Mouse (Mus musculus) spleen, adult 10 weeks (tissue): ENCODE measurements around the gene Mcoln1. TPM values are rescaled to one million over a fixed set of nuclear protein-coding genes. Genes with fewer than 3 reads are reported as not detected.

Experiments
- polyA plus RNA-seq: library from polyadenylated mRNA; stranded (reverse); fragments of 350-450 nt; fragmentation: Illumina TruSeq; extraction: RNeasy Lipid Tissue Mini Kit (QIAGEN cat#74804); gene quantifications from one replicate; pipeline ENCODE4 v1.2.3, GENCODE M21; 2015; ENCODE audit warnings: low replicate concordance; ENCODE audit not compliant: insufficient read depth

The Mcoln1 gene
- 78.9 TPM for polyA plus RNA-seq

DNA sequence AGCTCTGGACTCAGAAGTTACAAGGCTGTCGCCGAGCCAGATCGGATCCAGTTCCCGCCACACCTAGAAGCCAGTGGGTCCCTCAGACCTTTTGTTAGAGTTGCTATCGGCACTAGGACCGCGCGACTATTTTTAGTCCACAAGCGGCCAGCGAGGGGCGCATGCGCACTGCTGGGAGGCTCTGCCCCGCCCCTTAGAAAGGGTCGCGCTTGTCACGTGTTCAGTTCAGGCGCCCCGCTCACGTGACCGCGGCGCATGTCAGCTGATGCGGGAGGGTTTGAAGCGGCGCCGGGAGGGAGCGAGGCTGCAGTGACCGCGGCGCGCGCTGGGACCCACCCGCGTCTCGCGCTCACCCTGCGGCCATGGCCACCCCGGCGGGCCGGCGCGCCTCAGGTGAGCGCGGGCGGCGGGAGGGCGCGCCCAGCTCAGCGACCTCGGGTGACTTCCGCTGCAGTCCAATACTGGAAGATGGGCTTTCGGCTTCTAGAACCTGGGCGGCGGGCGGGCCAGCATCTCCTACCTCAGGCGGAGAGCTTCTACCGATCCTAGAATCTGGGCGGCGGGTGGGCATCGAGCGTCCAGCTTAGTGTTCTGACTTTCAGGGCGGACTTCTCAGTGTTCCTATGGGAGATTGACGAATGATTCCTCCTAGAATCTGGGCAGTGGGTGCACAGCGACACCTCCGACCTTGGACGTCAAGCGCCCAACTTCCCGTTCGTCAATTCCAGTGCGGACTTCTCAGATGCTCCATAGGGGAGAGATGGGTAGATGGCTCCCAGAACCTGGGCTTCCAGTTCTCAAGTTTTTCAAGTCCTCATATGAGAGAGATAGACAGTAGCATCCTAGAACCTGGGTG, at the start of gene Mcoln1:
Gene Mcoln1 (plus strand): TSS at position 223 of the 856 bp plus-strand sequence.

DNA sequence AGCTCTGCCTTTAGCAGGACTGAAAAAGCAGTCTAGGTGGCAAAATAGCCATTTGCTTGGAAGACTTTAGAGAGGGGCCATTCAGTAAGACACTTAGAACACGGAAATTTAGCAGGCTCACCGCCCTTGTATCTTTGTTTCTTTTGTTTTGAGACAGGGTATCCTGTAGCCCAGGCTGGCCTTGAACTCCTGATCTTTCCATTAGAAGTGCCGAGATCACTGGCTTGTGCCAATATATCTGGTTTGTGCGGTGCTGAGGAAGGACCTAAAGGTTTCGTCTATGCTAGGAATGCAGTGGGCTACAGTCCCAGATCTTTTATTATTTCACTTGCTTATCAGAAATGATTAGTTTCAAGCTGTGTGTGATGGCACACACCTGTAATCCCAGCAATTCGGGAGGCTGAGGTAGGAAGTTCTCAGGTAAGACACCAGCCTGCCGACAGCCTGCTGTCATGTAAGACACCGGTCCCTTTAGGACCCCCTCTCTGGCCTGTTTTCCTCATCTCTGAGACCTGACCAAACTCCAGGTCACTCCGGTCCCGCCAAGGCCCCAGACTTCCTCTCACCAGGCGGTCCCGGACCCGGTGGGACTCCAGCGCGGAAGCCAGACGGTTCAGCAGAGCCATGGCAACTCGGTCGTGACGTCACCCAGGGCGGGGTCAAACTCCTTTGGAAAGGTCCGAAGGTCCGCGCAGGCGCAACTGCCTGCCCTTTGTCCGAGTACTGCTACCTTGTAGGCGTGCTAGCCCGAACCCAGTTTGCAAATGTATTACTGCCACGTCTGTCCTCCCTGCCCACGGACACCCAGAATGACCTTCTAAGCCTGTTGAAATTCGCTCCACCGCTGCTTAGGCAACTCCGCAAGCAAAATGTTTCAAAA, 33.0 kb upstream of the Mcoln1 start, which contains the start of gene Pex11g:
Gene Pex11g (minus strand): TSS at position 675 of the 880 bp plus-strand sequence.

DNA sequence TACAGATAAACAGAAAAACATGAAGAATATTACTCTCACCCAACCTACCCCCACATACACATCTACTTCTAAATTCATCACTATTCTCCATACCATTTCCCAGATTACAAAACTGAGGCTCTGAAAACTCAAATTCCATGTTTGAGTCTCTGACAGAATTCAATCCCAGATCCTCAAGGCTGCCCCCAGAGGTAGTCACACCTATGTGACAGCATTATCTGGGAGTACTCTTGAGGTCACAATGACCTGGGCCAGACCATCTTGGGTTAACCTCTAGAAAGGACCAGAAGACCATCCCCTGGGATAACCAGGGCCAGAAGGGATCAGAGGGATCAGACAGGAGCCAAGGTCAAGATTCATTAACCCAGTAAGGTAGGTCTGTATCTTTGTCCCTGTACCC, 29.7 kb upstream of the Mcoln1 start, which contains the start of gene Tex45:
Gene Tex45 (plus strand): TSS at position 301 of the 400 bp plus-strand sequence.

DNA sequence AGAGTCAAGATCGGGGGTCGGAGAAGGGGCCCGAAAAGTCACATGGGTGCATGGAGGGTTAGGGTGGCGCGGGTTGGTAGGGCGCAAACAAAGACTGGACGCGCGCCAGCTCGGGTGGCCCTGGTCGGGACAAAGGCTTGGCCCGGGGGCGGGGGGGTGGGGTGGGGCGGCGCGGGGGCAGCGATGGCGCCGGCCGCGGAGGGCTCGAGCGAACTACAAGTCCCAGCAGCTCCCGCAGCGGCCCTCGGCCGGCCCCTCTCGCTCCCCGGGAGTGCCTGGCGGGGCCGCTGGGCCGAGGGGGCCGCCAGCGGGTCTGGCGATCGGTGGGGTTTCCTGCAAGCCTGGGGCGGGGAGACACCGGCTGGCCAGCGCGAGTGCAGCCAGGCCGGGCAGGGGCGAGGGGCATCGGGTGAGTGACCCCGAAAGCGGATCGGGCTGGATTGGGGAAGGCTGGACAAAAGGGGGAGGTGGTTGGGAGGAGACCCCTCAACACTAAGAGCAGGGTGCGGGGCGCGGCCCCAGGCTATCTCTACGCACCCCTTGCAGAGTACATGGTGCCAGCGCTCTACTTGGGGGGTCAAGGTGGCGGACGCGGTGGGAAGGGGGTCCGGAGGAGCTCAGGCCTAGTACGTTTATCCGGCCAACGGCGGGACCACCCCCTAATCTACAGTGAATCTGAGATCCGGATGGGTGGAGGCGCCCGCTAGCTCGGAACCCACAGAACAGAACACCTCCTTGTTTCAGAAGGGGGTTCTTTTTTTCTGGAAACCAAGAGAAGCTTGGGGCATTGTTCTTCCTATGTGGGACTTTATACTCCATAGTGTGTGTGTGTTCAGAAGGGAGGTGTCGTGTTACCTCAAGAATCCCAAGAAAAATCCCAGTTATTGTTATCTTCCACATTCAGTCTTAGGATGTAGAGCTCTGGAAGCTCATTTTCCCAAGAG, 7.1 kb upstream of the Mcoln1 start, which contains the start of gene Zfp358:
Gene Zfp358 (plus strand): TSS at position 238 of the 944 bp plus-strand sequence.

DNA sequence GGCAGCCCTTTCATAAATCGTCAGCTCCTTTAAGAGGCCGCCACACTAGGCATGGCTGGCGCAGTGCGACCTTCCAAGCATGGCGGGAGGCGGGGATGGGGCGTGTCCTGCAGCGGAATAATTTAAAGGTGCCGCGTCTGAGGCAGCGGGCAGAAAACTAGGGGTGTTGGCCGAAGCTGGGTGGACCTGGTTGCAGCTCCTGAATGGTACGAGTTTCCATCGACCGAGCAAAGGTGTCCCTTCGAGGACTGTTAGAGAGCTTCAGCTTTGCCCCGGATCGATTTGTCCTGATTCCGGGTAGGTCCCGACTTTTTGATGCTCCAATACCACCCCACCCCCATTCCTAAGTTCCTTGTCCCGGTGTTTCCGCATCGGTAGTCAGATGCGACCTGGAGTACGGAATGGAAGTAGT, 15.0 kb downstream of the Mcoln1 start, which contains the start of gene Pnpla6:
Gene Pnpla6 (plus strand): TSS at position 125 of the 412 bp plus-strand sequence.

Other genes starting within 250 kb of the Mcoln1 start
- 21.4 TPM for gene Insr, start 220.8 kb upstream of the Mcoln1 start, polyA plus RNA-seq
- 49.1 TPM for gene A430078G23Rik, start 147.0 kb upstream of the Mcoln1 start, polyA plus RNA-seq
- 73.9 TPM for gene Arhgef18, start 107.5 kb upstream of the Mcoln1 start, polyA plus RNA-seq
- gene Pex11g, start 32.8 kb upstream of the Mcoln1 start, polyA plus RNA-seq = 2.1 TPM
- not detected for gene Tex45, start 29.6 kb upstream of the Mcoln1 start, polyA plus RNA-seq
- gene Zfp358, start 7.3 kb upstream of the Mcoln1 start, polyA plus RNA-seq = 7.4 TPM
- gene Pnpla6, start 14.9 kb downstream of the Mcoln1 start, polyA plus RNA-seq = 33.6 TPM
- not detected for gene C330021F23Rik, start 67.5 kb downstream of the Mcoln1 start, polyA plus RNA-seq
- gene Camsap3, start 86.8 kb downstream of the Mcoln1 start, polyA plus RNA-seq = 1.0 TPM
- gene Xab2, start 120.9 kb downstream of the Mcoln1 start, polyA plus RNA-seq = 22.1 TPM
- 89.0 TPM for gene Pet100, start 121.1 kb downstream of the Mcoln1 start, polyA plus RNA-seq
- not detected for gene Pcp2, start 125.1 kb downstream of the Mcoln1 start, polyA plus RNA-seq
- 124 TPM for gene Stxbp2, start 130.5 kb downstream of the Mcoln1 start, polyA plus RNA-seq
- gene Retn, start 155.3 kb downstream of the Mcoln1 start, polyA plus RNA-seq = 1.4 TPM
- 28.2 TPM for gene Mcemp1, start 165.3 kb downstream of the Mcoln1 start, polyA plus RNA-seq
- 4.0 TPM for gene Fcor, start 171.9 kb downstream of the Mcoln1 start, polyA plus RNA-seq
- 29.4 TPM for gene Trappc5, start 175.8 kb downstream of the Mcoln1 start, polyA plus RNA-seq
- 361 TPM for gene Fcer2a, start 193.7 kb downstream of the Mcoln1 start, polyA plus RNA-seq
- gene Clec4g, start 220.2 kb downstream of the Mcoln1 start, polyA plus RNA-seq = 12.7 TPM
- 47.2 TPM for gene Cd209a, start 248.5 kb downstream of the Mcoln1 start, polyA plus RNA-seq